Mouse (Mus musculus): ENCODE results near the gene Megf9.

DNA sequence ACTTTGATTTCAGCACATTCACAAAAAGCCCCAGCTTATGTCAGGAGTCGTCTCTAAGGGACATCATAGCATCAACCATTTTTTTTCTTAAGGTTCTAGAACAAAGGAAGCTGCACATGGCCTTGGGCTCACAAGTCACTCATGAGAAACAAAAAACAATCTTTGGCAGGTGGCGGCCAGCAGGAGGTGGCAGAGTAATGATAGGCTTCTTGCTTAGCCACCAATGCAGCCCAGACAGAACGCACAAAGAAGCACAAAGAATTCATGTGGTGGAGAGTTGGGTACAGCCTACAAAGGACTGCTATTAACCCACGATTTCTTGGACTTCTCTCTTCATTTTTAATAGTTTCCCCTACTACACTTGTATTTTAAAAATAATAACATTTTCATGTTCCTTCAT, 157.4 kb downstream of the Megf9 start:
- TF ChIP-seq POLR2A (IDR thresholded peaks at IDR 0.05; ENCODE audit: low read depth, low read length) (no peak), CTCF (conservative IDR thresholded peaks at IDR 0.05; ENCODE audit: insufficient read depth, insufficient read length, low read depth, low read length) (no peak)

Data from kidney, adult 2 months (tissue).